Mouse (Mus musculus) Patski (cell line): ENCODE measurements around the gene Tns1. TPM values are rescaled to one million over a fixed set of nuclear protein-coding genes. Genes with fewer than 3 reads are reported as not detected.

Source experiments
- ATAC-seq: fragments of 100-300 bp; one replicate; pipeline ENCODE4 v1.8.0; 2021
- CTCF ChIA-PET: fragments of 350-600 bp; sonication (Branson Sonifier 250); formaldehyde crosslinking; loops from one replicate; lab custom pipeline; 2022; ENCODE audit warnings: inconsistent platforms; lab: Charles Lee
- POLR2A ChIA-PET: fragments of 350-600 bp; sonication (Branson Sonifier 250); formaldehyde crosslinking; loops from one replicate; lab custom pipeline; 2022; ENCODE audit warnings: antibody characterized with exemption, inconsistent platforms; lab: Charles Lee
- DNase-seq: peaks from one replicate; pipeline ENCODE4 v3.0.0-alpha.2; 2011; ENCODE audit warnings: low read depth, low spot score
- H3K27me3 ChIP-seq: fragments of 371-371 bp; one replicate; pipeline ENCODE4 v1.5.1; 2021
- CTCF ChIP-seq: fragments of 100-300 bp; IDR thresholded peaks from one replicate; pipeline ENCODE4 v1.5.1; 2021
- in situ Hi-C: fragments of 300-500 bp; cut with MboI; formaldehyde crosslinking; loops from 3 replicates; pipeline ENCODE4 v1.11.1; 2018; ENCODE audit warnings: low pct_unique_long_range_greater_than_20kb, mixed read lengths
- polyA plus RNA-seq: library from polyadenylated mRNA; unstranded; gene quantifications from one replicate; pipeline ENCODE4 v1.2.3, GENCODE M21; 2021

Tns1 gene
- polyA plus RNA-seq, 1 experiment from 2014 or later: 393 TPM

- no peaks in the 10 kb centered on the region for H3K27me3 ChIP-seq
- TF ChIP-seq CTCF: no peak
- ATAC-seq (no peak), DNase-seq (no peak)
- ChIA-PET POLR2A (interaction anchor here (1.1 to 1.5 kb wide), 2 partner anchors 9 to 30 kb away, joined by 4 to 7 read pairs; no protein-coding TSS in a partner anchor), CTCF (no interaction called here)
- in situ Hi-C loops: no loop called here
Observed at GRCm38 (mm10) chr1:74066061-74066460, 58.2 kb downstream of the Tns1 start.

DNA sequence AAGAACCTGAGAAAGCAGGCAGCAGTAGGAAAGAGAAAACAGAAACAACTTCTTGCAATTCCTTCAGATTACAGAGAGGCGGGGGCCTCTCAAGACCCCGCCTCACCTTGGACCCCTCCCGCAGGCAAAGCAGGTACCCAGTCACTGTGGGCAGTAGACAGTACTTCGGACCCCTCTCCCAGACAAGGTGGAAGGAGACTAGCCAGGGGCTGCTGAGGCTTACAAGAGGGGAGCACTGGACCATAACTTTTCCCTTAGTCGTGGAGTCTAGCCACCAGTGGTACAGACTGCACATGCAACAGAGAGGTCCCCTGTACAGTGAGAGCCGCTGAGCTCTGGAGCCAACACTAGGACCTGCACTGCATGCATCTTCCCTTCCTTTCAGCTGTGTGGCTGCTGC lies 64.2 kb downstream of the Tns1 start:
- ChIA-PET POLR2A (interaction anchor here (0.8 to 9.8 kb wide), 3 partner anchors 10 to 27 kb away, joined by 3 to 201 read pairs (median 3); no protein-coding TSS in a partner anchor), CTCF (interaction anchor here (1.4 kb wide), 1 partner anchor 15 kb away, joined by 3 read pairs; no protein-coding TSS in a partner anchor)
- no peak for ATAC-seq

DNA sequence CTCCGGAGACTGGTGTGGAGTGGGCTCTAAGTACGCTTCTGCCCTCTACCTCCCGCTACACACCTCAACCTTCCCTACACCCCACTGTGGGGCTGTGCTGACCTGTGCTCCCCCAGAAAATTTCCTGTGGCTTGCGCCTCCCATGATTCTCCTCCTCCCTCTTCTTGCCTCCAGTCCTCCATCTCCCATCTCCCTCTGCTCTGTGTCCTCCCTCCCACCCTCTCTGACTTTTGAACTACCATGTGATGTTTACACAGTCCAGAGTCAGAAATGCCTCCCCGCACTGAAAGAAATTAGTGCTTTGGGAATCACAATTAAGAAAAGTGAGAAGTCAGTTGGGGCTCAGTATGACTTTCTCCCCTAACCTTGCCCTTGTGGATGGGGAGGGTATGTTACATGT lies 64.7 kb downstream of the Tns1 start:
- POLR2A ChIA-PET: interaction anchor here (1.1 to 9.8 kb wide), 5 partner anchors 12 to 61 kb away, joined by 4 to 201 read pairs (median 4); no protein-coding TSS in a partner anchor
- no peak for TF ChIP-seq CTCF
- CTCF ChIA-PET: interaction anchor here (1.4 kb wide), 1 partner anchor 15 kb away, joined by 3 read pairs; no protein-coding TSS in a partner anchor
- no peak for DNase-seq
- no peaks in the 10 kb centered on the region for H3K27me3 ChIP-seq
- ATAC-seq: no peak
- in situ Hi-C loops: no loop called here

More for the DNA sequence above, 64.2 kb downstream of the Tns1 start:
- no peaks in the 10 kb centered on the region for H3K27me3 ChIP-seq
- no peak for DNase-seq
- in situ Hi-C loops: no loop called here
- TF ChIP-seq CTCF: no peak

DNA sequence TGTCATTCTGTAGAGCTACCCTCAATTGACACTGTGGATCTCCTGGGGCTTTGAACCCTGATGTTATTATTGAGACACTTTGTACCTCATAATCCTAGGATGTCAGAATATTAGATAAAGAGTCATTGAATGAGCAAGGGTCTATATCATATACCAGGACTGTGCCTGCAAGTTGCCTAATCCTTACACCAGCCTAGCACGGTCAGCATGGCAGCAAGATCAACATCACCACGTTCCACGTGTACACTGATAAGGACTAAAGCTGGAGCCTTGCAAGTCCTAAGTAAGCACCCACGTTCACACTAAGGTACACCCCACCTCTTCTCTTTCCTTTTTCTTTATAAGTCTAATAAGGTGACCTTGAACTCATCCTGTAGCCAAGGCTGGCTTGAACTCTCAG lies 65.5 kb downstream of the Tns1 start:
- ATAC-seq (peak; percentile 13), DNase-seq (no peak)
- no peak for TF ChIP-seq CTCF
- CTCF ChIA-PET: interaction anchor here (0.6 to 3.3 kb wide), 6 partner anchors 12 to 78 kb away, joined by 3 to 10 read pairs (median 3); no protein-coding TSS in a partner anchor
- in situ Hi-C loops: no loop called here
- POLR2A ChIA-PET: interaction anchor here (1.0 to 9.8 kb wide), 7 partner anchors 11 to 60 kb away, joined by 3 to 201 read pairs (median 4); no protein-coding TSS in a partner anchor
- no peaks in the 10 kb centered on the region for H3K27me3 ChIP-seq

GRCm38 (mm10) chr1:74058309-74058708 lies 65.9 kb downstream of the Tns1 start:
- ChIA-PET POLR2A (interaction anchor here (1.0 to 9.8 kb wide), 7 partner anchors 11 to 60 kb away, joined by 3 to 201 read pairs (median 4); no protein-coding TSS in a partner anchor), CTCF (interaction anchor here (0.6 to 3.3 kb wide), 5 partner anchors 12 to 78 kb away, joined by 3 to 10 read pairs (median 3); no protein-coding TSS in a partner anchor)
- TF ChIP-seq CTCF: no peak
- H3K27me3 ChIP-seq: no peaks in the 10 kb centered on the region
- in situ Hi-C loops: no loop called here
- ATAC-seq (peak; percentile 79), DNase-seq (no peak)

DNA sequence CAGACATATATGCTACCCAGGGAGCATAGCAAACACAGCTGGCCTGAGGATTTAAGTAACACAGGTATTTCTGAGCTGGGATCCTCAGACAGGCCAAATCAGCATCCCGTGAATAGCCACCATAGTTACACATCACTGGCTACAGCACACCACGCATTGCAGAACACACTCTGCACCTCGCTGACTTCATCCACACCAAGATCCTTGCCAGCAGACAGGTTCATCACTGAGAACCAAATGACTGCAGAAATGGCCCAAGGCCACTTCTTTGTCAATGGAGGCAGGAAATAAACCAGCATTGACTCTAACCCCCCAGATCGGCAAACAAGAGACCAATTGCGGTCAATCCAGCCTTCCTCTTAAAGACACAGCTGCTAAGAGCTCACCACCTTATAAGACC lies 66.7 kb downstream of the Tns1 start:
- peak; percentile 31 for ATAC-seq
- in situ Hi-C loops: no loop called here
- no peak for DNase-seq
- H3K27me3 ChIP-seq: no peaks in the 10 kb centered on the region
- ChIA-PET CTCF (interaction anchor here (1.2 to 3.3 kb wide), 2 partner anchors 19 to 21 kb away, joined by 3 to 10 read pairs; no protein-coding TSS in a partner anchor), POLR2A (interaction anchor here (0.7 to 9.8 kb wide), 5 partner anchors 10 to 60 kb away, joined by 3 to 201 read pairs (median 4); no protein-coding TSS in a partner anchor)
- no peak for TF ChIP-seq CTCF

GRCm38 (mm10) chr1:74055552-74055951 lies 68.7 kb downstream of the Tns1 start:
- ChIA-PET POLR2A (interaction anchor here (9.8 kb wide), 1 partner anchor 23 kb away, joined by 201 read pairs; no protein-coding TSS in a partner anchor), CTCF (interaction anchor here (1.7 to 3.3 kb wide), 2 partner anchors 14 to 19 kb away, joined by 3 to 10 read pairs; no protein-coding TSS in a partner anchor)
- DNase-seq (no peak), ATAC-seq (no peak)
- no peaks in the 10 kb centered on the region for H3K27me3 ChIP-seq
- TF ChIP-seq CTCF: no peak
- in situ Hi-C loops: no loop called here

DNA sequence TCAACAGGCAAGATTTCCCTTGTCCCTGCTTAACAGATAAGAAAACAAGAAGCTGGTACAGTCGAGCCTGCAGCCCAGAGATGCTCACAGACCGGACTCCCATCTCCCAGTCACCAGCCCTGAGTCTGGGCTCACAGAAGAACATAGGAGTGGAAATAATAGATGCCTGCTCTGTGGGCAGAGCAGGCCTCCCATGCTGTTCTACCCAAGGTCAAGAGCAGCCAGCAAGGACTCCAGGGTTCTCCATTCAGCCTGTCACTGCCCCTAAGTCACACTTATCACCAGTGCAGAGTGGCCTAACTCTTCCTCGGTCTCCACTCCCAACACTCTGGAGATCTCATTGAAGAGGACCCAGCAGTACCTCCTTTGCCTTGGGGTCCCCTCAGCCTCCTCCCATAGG lies 69.8 kb downstream of the Tns1 start:
- DNase-seq: no peak
- no peaks in the 10 kb centered on the region for H3K27me3 ChIP-seq
- ChIA-PET POLR2A (interaction anchor here (0.8 to 9.8 kb wide), 4 partner anchors 11 to 46 kb away, joined by 3 to 201 read pairs (median 4); no protein-coding TSS in a partner anchor), CTCF (interaction anchor here (1.6 kb wide), 1 partner anchor 21 kb away, joined by 6 read pairs; no protein-coding TSS in a partner anchor)
- no peak for TF ChIP-seq CTCF
- in situ Hi-C loops: no loop called here
- ATAC-seq: no peak

DNA sequence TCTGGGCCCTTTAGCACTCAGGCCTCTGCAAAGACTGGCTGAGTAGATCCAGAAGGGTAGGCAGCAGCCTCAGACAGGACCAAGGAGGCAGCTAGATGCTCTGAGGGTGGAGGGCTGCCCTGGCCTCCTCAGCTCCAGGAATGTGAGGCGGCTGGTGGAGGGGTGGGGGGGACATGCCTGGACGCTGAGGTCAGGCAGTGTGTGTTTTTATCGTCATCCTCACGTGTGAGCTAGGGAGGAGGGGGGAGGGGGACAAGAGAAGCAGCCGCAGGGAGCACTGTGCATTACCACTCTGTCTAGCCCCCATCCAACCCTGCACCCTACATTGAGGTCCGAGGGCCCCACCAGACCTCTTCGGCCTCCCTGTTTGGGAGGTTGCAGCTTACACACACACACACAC lies 70.2 kb downstream of the Tns1 start:
- no peak for DNase-seq
- TF ChIP-seq CTCF: no peak
- H3K27me3 ChIP-seq: no peaks in the 10 kb centered on the region
- POLR2A ChIA-PET: interaction anchor here (0.6 to 9.8 kb wide), 6 partner anchors 11 to 1471 kb away, joined by 3 to 201 read pairs (median 4); partner anchors contain the start of gene Smarcal1
- ATAC-seq: peak; percentile 35
- in situ Hi-C loops: no loop called here
- CTCF ChIA-PET: interaction anchor here (1.6 kb wide), 1 partner anchor 21 kb away, joined by 6 read pairs; no protein-coding TSS in a partner anchor

- no peak for DNase-seq
- ChIA-PET POLR2A (interaction anchor here (0.9 to 9.8 kb wide), 2 partner anchors 10 to 20 kb away, joined by 3 to 201 read pairs; no protein-coding TSS in a partner anchor), CTCF (interaction anchor here (1.6 kb wide), 1 partner anchor 20 kb away, joined by 6 read pairs; no protein-coding TSS in a partner anchor)
- in situ Hi-C loops: no loop called here
- no peaks in the 10 kb centered on the region for H3K27me3 ChIP-seq
- no peak for ATAC-seq
- TF ChIP-seq CTCF: no peak
Observed at GRCm38 (mm10) chr1:74053068-74053467, 71.2 kb downstream of the Tns1 start.
